Mouse (Mus musculus) limb, embryonic 10.5 days (tissue): ENCODE results near the gene Cep135. TPM values are rescaled to one million over a fixed set of nuclear protein-coding genes. Genes with fewer than 3 reads are reported as not detected.

Experiments used
- DNase-seq: peaks from one replicate; pipeline ENCODE4 v3.0.0-alpha.2; 2017; ENCODE audit warnings: low spot score
- H3K27ac ChIP-seq: fragments of 300-500 bp; sonication (generic); 2 replicates; pipeline ENCODE4 v1.5.1; 2016; ENCODE audit warnings: mild to moderate bottlenecking
- H3K27me3 ChIP-seq: fragments of 300-500 bp; sonication (generic); 2 replicates; pipeline ENCODE4 v1.6.1; 2016; ENCODE audit warnings: low read depth, mild to moderate bottlenecking; ENCODE audit not compliant: poor library complexity, severe bottlenecking
- H3K36me3 ChIP-seq: fragments of 300-500 bp; sonication (generic); 2 replicates; pipeline ENCODE4 v1.6.1; 2016; ENCODE audit warnings: mild to moderate bottlenecking, moderate library complexity
- H3K4me1 ChIP-seq: fragments of 300-500 bp; sonication (generic); 2 replicates; pipeline ENCODE4 v1.6.1; 2016
- H3K4me3 ChIP-seq: fragments of 300-500 bp; sonication (generic); 2 replicates; pipeline ENCODE4 v1.5.1; 2016; ENCODE audit warnings: mild to moderate bottlenecking, moderate library complexity
- H3K9me3 ChIP-seq: fragments of 300-500 bp; sonication (generic); replicated peaks from 2 replicates; pipeline ENCODE4 v1.6.1; 2016; ENCODE audit warnings: mild to moderate bottlenecking
- WGBS: fragments of 180-500 bp; shearing (Covaris S2); methylation state at CpG from one replicate; pipeline ENCODE4 v1.1.7; 2016; 5-methylcytosine and 5-hydroxymethylcytosine counted together
- polyA plus RNA-seq: library from polyadenylated mRNA; unstranded; fragments of >200 nt; fragmentation: Nextera tagmentation; extraction: Ambion mirVana; gene quantifications from 2 replicates; pipeline ENCODE4 v1.2.1, GENCODE M21; 2016

The Cep135 gene
- polyA plus RNA-seq, 1 experiment from 2014 or later, result 10.8 TPM

- no peak for DNase-seq
- H3K36me3 ChIP-seq, result peaks cover 93% of the 10 kb centered on the region
- no peaks in the 10 kb centered on the region for H3K9me3 ChIP-seq
- H3K4me3 ChIP-seq, result no peak overlapping the region
- WGBS, result 87% methylated on average over 6 of the region's 6 CpGs
- H3K27ac ChIP-seq, result no peak overlapping the region; the same call in 1 of the 2 replicates
- no peaks in the 10 kb centered on the region for H3K4me1 ChIP-seq
- no peaks in the 10 kb centered on the region for H3K27me3 ChIP-seq
Observed at GRCm38 (mm10) chr5:76612867-76613499, 24.5 kb downstream of the Cep135 start.

GRCm38 (mm10) chr5:76615276-76615675 is 26.8 kb downstream of the Cep135 start:
- Histone ChIP-seq H3K36me3 (peaks cover 94% of the 10 kb centered on the region), H3K27me3 (no peaks in the 10 kb centered on the region), H3K4me3 (no peak overlapping the region), H3K4me1 (no peaks in the 10 kb centered on the region), H3K27ac (no peak overlapping the region), H3K9me3 (no peaks in the 10 kb centered on the region)
- 95% methylated on average over 8 of the region's 8 CpGs for WGBS
- no peak for DNase-seq

GRCm38 (mm10) chr5:76616196-76616747 is 27.8 kb downstream of the Cep135 start:
- no peak for DNase-seq
- 93% methylated on average over 2 of the region's 2 CpGs for WGBS
- H3K4me1 ChIP-seq, result no peaks in the 10 kb centered on the region
- H3K9me3 ChIP-seq, result no peaks in the 10 kb centered on the region
- no peak overlapping the region for H3K4me3 ChIP-seq
- H3K36me3 ChIP-seq, result peaks cover 93% of the 10 kb centered on the region
- H3K27ac ChIP-seq, result no peak overlapping the region
- H3K27me3 ChIP-seq, result no peaks in the 10 kb centered on the region

DNA sequence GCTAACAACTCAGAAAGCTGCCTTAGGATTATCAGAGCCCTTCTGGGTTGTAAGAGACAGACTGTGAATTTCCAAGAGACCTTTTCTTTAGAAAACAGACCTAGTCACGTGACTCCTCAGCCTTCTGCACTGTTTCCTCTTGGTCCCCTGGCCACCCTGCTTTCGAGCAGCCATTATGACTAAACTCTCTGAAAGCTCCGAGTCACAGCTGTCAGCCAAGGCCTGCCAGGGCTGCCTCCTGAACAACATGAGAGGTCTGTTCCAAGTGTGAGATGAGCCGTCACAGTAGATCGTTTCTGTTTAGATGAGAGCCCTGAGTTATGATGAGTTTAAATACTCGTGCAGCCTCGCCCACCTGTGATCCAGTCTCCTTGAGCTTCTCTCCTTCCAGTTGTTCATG is 30.3 kb downstream of the Cep135 start:
- Histone ChIP-seq H3K36me3 (peaks cover 92% of the 10 kb centered on the region), H3K4me3 (no peak overlapping the region), H3K9me3 (no peaks in the 10 kb centered on the region), H3K27ac (no peak overlapping the region), H3K4me1 (no peaks in the 10 kb centered on the region), H3K27me3 (no peaks in the 10 kb centered on the region)
- DNase-seq, result no peak
- 91% methylated on average over 7 of the region's 7 CpGs for WGBS

- H3K36me3 ChIP-seq, result peaks cover 73% of the 10 kb centered on the region
- 95% methylated on average over 9 of the region's 9 CpGs for WGBS
Observed at GRCm38 (mm10) chr5:76623759-76624158, 35.3 kb downstream of the Cep135 start.

DNA sequence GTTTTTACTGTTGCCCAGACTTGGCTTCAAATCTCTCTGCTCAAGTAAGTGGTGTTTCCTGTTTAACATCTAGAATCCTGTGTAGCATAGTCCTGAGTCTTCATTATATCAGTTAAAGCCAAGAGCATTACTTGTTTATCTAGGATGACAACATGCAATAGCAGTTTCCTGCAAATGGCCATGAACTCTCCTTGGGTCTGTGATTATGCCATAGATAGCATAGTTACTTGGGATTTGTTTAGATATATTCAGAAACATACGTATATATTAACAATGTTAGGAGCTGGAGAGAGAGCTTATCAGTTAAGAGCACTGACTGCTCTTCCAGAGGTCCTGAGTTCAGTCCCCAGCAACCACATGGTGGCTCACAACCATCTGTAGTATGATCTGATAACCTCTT is 39.3 kb downstream of the Cep135 start:
- no peaks in the 10 kb centered on the region for H3K27me3 ChIP-seq
- H3K9me3 ChIP-seq, result no peaks in the 10 kb centered on the region
- no peak for DNase-seq
- no peak overlapping the region for H3K27ac ChIP-seq
- H3K36me3 ChIP-seq, result peaks cover 71% of the 10 kb centered on the region
- H3K4me1 ChIP-seq, result no peaks in the 10 kb centered on the region
- 88% methylated on average over 1 of the region's 1 CpGs for WGBS
- H3K4me3 ChIP-seq, result no peak overlapping the region

More at GRCm38 (mm10) chr5:76623759-76624158, 35.3 kb downstream of the Cep135 start:
- Histone ChIP-seq H3K9me3 (no peaks in the 10 kb centered on the region), H3K27me3 (no peaks in the 10 kb centered on the region), H3K4me3 (no peak overlapping the region), H3K4me1 (no peaks in the 10 kb centered on the region), H3K27ac (no peak overlapping the region)
- peak; percentile 11 for DNase-seq

DNA sequence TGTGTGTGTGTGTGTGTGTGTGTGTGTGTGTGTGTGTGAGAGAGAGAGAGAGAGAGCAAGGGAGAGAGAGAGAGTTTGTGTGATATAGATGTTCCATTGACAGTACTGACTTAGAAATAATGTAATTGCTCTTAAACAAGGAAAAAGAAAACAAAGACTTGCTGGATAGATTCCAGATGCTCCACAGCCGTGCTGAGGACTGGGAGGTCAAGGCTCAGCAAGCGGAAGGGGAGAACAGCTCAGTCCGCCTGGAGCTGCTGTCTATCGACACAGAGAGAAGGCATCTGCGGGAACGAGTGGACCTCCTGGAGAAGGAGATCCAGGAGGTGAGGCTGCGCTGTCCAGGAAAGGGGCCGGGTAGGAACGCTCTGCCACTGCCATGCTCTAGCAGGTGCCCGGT is 45.5 kb downstream of the Cep135 start:
- no peak overlapping the region for H3K4me3 ChIP-seq
- no peaks in the 10 kb centered on the region for H3K9me3 ChIP-seq
- H3K27me3 ChIP-seq, result no peaks in the 10 kb centered on the region
- WGBS, result 78% methylated on average over 10 of the region's 10 CpGs
- DNase-seq, result no peak
- H3K4me1 ChIP-seq, result no peaks in the 10 kb centered on the region
- no peak overlapping the region for H3K27ac ChIP-seq
- peaks cover 90% of the 10 kb centered on the region for H3K36me3 ChIP-seq

DNA sequence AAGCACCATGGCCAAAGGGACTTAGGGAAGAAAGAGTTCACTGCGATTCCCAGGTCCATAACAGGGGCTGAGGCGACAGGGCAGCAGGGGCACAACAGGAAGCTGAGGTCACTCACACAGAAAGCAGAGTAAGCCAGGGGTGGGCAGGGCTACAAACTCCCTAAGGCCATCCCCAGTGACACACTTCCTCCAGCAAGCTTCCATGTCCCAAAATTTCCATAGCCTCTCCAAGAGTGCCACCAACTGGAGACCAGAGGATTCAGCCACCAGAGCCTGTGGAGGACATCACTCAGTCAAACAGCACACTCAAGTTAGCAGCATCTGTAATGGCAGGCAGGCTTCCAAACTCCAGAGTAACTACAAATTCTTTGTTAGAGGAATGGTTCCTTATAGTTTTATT is 47.1 kb downstream of the Cep135 start:
- no peak overlapping the region for H3K4me3 ChIP-seq
- H3K36me3 ChIP-seq, result peaks cover 93% of the 10 kb centered on the region
- H3K4me1 ChIP-seq, result no peaks in the 10 kb centered on the region
- H3K9me3 ChIP-seq, result no peaks in the 10 kb centered on the region
- WGBS, result 80% methylated on average over 2 of the region's 2 CpGs
- H3K27ac ChIP-seq, result no peak overlapping the region
- DNase-seq, result no peak
- no peaks in the 10 kb centered on the region for H3K27me3 ChIP-seq

- peaks cover 78% of the 10 kb centered on the region for H3K36me3 ChIP-seq
- 95% methylated on average over 4 of the region's 4 CpGs for WGBS
- H3K4me3 ChIP-seq, result no peak overlapping the region
- no peaks in the 10 kb centered on the region for H3K4me1 ChIP-seq
- no peaks in the 10 kb centered on the region for H3K27me3 ChIP-seq
- H3K27ac ChIP-seq, result no peak overlapping the region
- no peak for DNase-seq
- H3K9me3 ChIP-seq, result no peaks in the 10 kb centered on the region
Observed at GRCm38 (mm10) chr5:76642076-76642475, 53.6 kb downstream of the Cep135 start.

DNA sequence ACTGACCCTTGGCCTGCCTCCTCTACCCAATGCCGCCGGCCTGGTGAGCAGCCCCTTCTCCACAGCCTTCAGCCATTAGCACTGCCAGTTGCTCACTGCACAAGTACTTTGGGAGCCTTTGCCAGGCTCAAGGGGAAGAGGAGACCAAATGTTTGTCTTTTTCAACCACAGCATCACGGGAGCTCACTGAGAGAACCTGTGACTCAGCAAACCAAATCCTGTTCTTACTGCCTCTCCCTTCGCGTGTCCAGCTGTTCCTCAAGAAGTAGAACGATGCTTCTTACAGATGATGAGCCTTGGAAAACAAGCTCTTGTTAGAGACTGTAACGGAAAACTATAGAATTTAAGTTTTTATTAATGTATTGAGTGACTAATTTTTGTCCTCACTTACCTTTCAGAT is 55.7 kb downstream of the Cep135 start:
- WGBS, result 94% methylated on average over 7 of the region's 7 CpGs
- Histone ChIP-seq H3K27ac (no peak overlapping the region), H3K27me3 (no peaks in the 10 kb centered on the region), H3K9me3 (no peaks in the 10 kb centered on the region), H3K4me3 (no peak overlapping the region), H3K36me3 (peaks cover 57% of the 10 kb centered on the region), H3K4me1 (no peaks in the 10 kb centered on the region)
- DNase-seq, result no peak

- 93% methylated on average over 10 of the region's 10 CpGs for WGBS
- no peaks in the 10 kb centered on the region for H3K27me3 ChIP-seq
- H3K27ac ChIP-seq, result no peak overlapping the region
- no peak overlapping the region for H3K4me3 ChIP-seq
- H3K4me1 ChIP-seq, result no peaks in the 10 kb centered on the region
- peaks cover 46% of the 10 kb centered on the region for H3K36me3 ChIP-seq
- DNase-seq, result no peak
- H3K9me3 ChIP-seq, result no peaks in the 10 kb centered on the region
Observed at GRCm38 (mm10) chr5:76645091-76645868, 56.8 kb downstream of the Cep135 start.

DNA sequence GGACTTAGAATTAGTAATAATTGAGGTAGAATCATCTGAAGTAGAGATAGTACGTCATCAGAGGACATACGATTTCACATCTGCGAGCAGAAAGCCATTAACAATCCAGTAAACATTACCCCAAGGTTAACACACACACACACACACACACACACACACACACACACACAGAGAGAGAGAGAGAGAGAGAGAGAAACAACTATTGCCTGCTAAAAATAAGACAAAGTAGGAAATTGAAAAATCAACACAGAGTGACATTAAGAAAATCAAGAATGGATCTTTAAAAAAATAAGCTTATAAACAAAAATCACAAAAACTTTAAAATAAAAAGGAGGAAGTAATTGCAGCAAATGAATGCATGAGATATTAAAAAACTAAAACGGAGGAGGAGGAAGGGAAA is 61.4 kb downstream of the Cep135 start:
- Histone ChIP-seq H3K4me1 (no peaks in the 10 kb centered on the region), H3K36me3 (peaks cover 5% of the 10 kb centered on the region), H3K27ac (no peak overlapping the region), H3K9me3 (no peaks in the 10 kb centered on the region), H3K27me3 (no peaks in the 10 kb centered on the region), H3K4me3 (no peak overlapping the region)
- DNase-seq, result no peak
- WGBS, result 78% methylated on average over 4 of the region's 4 CpGs

GRCm38 (mm10) chr5:76651151-76651725 is 62.7 kb downstream of the Cep135 start:
- DNase-seq, result no peak
- 80% methylated on average over 5 of the region's 5 CpGs for WGBS
- Histone ChIP-seq H3K4me1 (no peaks in the 10 kb centered on the region), H3K9me3 (no peaks in the 10 kb centered on the region), H3K27me3 (0 out of 2 replicates have a peak, but pooled peaks cover 5% of the 10 kb centered on the region), H3K36me3 (no peaks in the 10 kb centered on the region; the same call in 1 of the 2 replicates), H3K27ac (no peak overlapping the region), H3K4me3 (no peak overlapping the region)
